Mouse (Mus musculus) adrenal gland, adult 18-20 months (tissue): ENCODE measurements around the gene Aim2. TPM values are rescaled to one million over a fixed set of nuclear protein-coding genes. Genes with fewer than 3 reads are reported as not detected.
A peak's percentile ranks its signal among the peaks of the same experiment; 100 is the strongest.

Experiments
- DNase-seq, 2 experiments: peaks; one replicate each; pipeline ENCODE4 v3.0.0; 2021 to 2022; ENCODE audit warnings: low spot score in 2 of 2
- total RNA-seq, 2 experiments: library from RNA; stranded (reverse); gene quantifications; 1 replicate in 1 of 2; 2 replicates in 1 of 2; pipeline ENCODE4 v1.2.3; 2021

Gene Aim2
- total RNA-seq, 2 experiments from 2014 or later = 1.1 to 2.0 TPM

DNA sequence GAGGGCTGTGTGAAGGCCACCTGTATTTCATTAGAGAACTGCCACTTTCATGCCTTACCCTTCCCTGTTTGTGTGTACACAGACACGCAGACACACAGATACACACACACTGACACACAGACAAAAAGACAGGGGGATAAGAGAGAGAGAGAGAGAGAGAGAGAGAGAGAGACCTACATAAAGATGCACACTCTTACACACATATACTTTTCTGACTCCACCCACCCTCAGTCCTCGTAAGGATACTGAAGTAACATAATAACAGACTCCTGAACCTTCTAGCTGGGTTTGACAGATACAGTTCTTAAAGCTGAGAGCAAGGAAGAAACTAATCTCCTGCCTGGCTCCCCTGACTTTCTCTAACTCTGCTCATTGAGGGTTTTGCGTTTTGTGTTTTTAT is 38.8 kb downstream of the Aim2 start:
- no peak for DNase-seq

DNA sequence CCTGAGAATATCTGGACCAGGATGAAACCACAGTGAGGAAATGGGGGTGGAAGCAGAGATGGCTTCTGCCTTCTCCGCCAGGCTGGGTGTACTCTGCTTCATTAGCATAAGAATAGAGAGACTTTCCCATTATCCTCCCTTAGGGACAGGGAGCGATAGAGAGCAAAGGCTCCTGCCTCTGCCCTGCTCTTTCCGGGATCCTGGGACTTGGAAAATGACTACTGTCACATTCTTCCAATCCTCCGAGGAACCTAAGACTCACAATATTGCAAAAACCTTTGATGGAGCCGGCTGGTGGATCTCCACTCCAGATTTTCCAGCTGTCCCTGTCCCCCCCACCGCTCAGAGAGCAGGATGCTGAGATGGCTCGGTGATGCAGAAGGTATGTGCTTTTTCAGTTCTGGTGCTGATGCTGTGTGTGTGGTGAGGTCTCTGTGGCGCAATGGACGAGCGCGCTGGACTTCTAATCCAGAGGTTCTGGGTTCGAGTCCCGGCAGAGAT is 39.3 kb downstream of the Aim2 start:
- peak in 1 of 2 experiments; percentile 18 for DNase-seq

DNA sequence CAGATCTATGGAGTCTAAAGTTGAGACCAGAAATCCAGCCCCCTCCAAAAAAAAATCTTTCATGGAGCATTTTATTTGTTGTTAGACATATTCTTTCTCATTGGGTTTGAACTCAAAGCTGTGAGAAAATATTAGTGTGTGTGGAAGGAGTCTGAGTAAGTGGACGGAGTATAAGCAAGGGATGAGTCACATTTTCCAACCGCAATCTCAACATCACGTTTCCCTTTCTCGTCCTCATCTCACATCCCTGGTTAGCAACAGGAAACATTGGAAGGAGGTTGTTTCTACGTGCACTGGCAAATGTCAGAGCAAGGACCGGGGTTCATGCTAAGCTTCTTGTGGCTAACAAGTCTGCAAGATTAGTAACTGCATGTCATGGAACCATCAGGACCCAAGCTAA is 41.1 kb downstream of the Aim2 start:
- DNase-seq = no peak

DNA sequence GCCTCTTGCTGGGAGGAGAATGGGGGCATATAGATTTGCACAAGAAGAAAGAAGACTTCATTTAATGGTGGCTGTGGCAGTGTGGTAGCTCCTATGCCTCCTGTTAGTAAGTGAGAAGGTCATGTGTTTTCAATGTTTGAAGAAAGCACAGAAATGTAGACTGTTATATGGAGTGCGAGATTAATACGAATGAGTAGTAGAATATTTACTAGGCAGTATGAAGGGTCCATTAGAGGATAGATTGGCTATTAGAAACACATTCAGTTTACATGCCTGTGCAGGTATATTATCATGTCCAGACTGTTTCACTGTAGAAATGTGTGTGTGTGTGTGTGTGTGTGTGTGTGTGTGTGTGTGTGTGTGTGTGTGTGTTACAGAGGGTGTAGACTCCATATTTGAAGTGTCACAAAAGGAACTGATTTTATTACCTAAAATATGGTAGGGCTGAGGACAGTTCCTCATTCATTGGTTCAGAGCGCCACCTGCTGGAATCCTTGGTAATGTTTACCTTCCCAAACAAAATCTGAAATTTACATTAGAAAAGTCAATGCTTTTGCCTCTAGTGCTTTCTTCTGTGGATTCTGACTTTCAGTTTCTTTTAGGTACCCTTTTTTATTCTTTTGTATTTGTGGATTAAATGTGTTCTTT is 47.8 kb downstream of the Aim2 start:
- DNase-seq = peak; percentile 57 to 72

DNA sequence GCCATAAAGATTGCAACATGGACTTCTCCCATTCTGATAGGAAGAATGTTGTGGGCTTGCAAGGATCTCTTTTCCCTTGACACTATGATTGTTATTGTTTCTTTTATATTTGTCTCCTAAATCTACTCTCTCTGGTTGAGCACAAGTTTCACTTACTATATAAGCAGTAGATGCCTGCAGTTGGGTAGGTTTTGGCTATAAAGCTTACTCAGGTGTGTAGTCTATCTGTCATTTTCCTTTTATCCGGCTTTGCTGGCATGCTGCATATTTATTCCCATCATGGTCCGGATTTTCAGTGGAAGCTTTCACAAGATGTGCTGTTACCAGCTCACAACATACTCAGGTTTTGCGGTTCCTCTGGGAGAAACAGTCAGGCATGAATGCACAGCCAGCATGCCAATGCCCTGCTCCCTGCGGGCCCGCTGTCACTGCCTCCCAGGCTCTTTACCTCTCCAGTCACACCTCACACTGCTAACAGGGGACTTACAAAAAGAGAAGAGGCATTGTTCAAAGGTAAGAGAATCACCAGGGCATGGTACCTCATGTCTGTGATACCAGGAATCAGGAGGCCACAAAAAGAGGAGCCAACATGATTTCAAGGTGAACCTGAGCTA is 54.1 kb downstream of the Aim2 start:
- no peak for DNase-seq

DNA sequence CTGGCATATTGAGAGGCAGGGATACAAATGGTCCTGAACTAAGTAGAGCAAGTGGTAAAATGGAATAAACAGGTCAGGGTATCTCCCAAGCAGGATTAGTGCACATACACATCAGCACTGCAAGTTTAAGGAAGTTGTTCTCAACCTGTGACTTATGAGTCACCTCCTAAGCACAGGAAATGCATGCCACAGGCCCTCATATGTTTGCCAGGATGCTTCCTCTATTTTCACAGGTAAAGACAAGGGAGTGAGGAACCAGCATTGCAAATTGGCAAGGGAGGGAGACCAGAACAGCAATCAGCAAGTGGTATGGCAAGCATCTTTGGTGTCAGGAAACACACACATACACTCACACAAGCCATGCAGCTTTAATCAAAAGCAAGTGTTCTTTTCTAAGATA is 58.4 kb downstream of the Aim2 start:
- DNase-seq = no peak

DNA sequence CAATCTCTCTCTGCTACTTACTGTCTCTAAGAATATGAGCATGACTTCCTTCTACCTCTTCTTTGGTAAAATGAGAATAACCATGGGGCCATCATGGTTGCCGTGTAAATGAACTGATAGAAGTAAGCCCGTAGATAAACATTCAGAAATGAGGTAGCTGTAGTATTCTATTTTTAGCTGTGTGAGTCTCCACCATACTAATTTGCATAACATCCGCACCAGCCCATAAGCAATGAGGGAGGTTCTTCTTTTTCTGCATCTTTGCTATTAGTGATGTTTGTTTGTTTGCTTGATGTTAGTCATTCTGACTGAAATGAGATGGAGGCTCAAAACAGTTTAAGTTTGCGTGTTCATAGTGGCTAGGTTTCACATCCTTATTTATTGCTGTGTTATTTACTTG is 61.2 kb downstream of the Aim2 start:
- no peak for DNase-seq

DNA sequence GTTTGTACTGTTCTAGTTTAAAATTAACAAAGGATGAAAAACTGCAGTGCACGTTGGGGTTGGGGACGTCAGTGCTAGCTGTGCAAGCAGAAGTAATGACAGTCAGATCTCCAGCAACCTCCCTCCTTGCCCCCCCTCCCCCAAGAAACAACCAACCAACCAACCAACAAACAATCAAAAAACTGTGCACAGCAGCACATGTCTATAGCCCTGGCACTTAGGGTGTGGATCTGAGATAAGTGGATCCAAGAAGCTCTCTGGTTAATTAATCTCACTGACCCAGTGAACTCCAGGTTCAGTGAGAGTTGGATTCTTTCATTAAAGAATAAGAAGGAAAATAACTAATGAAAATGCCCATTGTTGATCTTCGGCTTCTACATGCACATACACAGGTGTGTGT is 64.0 kb downstream of the Aim2 start:
- no peak for DNase-seq

DNA sequence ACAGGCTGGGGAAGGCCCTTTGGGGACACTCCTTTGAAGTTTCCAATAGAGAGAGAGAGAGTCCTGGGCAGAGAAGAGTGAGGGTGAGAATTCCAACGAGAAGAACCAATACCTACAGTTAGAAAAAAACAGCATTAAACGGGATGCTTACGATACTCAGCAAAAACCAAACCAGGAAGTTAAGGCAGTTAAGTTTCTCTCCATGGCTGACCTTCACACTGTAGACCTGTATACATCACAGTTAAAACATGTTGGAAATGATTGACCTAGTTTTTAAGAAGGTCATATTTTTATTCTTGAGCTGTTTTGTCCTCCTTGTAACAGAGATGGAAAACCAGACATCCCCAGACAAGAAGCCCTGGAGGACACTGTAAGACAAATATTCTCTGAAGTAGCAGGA is 67.8 kb downstream of the Aim2 start:
- DNase-seq = no peak

DNA sequence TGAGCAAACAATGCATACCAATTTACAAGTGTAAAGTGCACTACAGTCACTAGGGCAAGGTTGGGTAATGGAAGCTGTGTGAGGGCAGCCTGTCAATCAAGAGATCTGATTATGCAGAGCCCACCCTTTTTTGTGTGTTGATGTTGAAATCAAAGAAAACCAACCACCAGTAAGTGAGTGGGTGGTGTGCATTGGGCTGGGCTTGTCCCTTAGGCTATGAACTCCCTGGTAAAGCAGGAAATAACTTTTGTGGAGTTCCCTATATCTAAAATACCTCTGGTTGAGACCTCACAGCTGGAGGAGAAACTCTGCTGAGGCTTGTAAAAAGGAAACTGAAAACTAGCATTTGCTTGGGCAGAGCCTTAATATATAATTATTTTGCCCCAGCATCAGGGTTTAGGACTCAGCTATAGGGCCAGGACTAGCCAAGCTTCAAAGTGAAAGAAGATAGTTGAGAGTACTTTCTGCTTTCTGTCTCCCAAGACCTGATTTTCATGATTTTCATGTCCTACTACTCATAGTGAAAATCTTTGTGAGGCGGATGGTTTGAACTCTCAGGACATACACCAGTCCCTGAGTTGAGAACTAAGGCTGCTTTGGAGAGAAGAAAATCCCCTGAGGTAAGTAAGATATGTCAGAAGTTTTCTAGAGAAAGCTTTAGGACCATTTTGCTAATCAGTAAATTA is 68.4 kb downstream of the Aim2 start:
- DNase-seq = no peak

DNA sequence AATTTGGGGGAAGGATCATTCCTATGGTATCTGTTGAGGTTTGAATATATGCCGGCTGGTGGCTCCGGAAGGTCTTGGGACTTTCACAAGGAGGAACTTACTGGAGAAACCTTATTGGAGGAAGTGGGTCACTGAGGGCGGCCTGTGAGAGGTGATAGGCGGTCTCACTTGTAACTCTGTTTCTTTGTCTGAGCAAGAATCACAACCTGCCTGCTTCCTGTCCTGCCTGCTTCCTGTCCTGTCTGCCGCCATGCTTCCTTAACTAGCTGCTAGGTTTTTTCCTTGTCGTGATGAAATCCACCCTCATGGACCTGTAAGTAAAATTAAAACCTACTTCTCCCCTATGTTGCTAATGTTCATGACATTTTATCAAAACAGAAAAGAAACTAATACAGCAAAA is 69.7 kb downstream of the Aim2 start:
- DNase-seq = no peak

DNA sequence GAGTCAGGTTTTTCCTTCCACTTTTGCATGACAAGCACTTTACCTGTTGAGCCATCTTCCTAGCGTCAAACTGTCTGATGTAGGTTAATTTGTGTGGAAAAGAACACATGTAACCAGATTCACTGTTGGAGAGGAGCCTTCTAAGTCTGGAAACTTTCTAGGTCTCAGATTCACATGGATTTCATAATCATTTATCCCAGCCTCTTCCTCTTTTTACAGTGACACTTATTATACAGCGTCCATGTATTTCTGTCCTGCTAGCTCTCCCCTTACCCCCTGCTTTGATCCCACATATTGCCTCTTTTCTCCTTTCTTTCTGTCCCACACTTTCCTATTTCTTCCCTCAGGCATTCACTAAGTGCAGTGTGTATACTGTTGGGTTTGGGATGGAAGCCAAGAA is 75.7 kb downstream of the Aim2 start:
- no peak for DNase-seq

DNA sequence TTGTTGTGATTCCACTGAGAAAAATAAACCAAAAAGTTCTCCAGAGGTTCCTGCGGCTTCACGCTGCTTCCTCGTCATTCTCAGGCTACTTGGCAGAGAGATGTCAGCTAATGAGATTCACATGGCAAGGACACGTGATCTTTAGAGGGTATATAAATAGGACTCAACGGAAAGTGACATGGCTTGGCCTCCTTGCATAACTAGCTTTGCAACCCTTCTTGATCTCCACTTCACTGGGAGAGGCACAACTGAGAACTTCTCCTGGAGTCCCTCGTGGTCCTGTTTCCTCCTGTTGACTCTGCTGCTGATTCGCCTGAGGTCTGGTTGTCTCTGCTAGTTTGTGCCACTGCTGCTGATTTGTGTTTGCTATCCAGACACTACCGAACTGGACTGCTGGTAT is 76.7 kb downstream of the Aim2 start:
- no peak for DNase-seq

DNA sequence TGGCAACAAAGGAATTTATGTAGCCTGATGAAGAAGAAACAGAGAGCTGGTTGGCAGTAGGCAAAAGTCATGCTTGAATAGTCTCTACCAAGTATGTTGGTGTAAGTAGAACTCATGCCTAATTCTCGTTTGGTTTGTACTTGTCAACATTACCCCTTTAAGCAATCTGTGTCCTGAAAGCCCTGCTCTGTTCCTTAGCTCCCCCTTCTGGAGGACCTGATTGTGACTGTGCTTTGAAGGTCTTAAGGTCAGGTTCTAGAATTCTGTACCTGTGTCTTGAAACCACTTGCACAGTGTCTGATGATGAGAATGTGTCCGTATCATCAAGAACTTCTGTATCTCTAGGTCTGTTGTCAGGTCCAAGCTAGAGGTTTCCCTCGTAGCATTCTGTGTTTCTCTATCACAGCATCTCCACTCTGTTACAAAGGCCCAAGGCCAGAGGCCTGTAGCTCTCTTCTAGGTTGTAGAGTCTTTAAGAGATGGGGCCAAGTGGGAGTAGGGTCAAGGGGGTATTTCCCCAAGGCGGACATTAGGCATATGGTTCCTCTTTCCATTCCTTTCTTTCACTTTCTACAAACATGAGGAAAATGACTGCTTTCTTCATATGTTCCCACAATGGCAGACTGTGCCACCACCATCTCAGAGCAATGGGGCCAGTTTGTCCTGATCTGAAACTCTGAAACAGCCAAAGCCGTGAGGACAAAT is 79.5 kb downstream of the Aim2 start:
- DNase-seq = no peak

DNA sequence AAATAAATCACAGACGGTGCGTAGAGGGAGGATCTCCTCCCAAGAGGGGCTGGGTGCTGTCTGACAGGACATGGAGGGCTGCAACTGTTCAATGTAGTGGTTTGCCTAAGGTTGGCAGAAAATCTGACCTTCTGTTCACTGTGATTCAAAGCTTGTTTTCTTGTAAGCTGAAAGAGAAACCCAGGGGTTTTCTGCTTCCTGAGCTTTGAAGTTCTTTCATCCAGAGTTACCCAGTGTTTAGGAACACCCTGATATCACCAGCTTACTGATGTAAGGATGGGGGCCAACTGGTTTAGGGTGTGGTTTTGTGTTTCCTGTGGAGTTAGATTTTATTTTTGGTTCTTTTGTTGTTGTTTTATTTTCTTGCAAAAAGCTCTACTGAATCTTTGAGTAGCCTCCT is 81.7 kb downstream of the Aim2 start:
- no peak for DNase-seq

DNA sequence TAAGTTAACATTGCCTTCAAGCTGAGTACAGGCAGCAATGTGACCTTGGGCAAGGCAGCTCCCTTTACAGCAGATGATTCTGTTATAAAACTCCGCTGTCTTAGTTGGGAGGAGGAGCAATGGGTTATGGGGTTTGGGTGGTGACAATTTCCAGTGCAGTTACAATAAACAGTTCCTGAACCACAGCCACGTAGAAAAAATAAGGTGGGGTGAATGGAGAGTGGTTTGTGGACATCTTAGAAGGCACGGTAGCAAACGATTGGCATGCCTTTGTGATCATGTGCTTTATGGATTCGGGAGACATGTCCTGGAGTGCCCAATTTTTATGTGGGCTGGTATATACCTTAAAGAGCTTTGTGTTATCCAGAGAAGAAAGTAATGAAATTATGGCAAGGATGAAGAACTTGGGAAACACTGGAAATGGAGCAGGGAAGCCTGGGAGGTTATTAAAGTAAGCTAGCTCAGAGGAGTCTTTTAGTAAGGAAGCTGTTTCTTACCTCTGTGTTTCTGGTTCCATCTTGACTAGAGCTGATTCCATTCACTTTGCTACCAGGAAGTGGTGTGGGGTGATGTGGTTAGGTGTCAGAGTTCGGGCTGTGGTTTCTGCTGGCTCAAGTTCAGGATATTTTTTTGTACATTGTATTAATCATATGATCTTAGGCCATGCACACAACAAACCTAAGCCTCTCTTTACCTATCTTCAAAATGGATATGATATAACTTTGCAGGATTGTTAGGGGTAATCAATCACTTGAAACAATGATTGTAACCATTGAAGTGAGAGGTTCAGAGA is 86.7 kb downstream of the Aim2 start:
- DNase-seq = no peak

DNA sequence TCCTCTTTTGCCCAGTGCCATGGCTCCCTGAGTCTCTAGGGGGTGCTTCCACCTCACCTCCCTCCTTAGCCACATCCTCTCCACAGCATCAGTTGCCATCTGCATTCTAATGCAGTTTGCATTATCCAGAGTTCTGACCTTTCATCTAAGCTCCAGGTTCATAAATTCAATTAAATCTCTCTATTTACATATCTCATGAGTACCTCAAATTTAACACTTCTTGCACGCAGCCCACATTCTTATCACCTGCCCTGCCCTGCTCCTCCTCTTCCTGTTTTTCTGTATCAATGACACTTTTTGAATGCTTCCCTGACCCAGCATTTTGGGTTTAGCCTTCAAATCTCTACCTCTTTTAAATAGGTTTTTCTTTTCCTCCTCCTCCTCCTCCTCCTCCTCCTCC is 90.0 kb downstream of the Aim2 start:
- no peak for DNase-seq

DNA sequence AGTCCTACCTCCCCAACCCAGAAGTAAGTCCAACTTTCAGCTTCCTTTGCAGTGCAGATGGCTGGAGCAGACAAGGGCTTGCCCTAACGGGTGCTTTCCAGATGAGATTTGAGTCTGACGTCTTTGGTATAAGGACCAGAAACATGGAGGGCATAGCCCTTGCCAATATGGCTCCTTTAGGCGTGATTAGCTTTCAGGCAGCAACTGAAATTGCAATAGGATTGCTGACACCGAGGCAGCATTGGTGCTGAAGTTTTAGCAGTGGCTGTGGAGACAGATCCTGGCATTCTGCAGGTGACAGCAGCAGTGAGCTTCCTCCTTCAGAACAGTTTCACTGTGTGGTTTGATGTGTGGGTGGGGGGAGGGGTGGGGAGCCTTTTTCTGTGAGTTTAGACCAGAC is 90.5 kb downstream of the Aim2 start:
- DNase-seq = no peak

DNA sequence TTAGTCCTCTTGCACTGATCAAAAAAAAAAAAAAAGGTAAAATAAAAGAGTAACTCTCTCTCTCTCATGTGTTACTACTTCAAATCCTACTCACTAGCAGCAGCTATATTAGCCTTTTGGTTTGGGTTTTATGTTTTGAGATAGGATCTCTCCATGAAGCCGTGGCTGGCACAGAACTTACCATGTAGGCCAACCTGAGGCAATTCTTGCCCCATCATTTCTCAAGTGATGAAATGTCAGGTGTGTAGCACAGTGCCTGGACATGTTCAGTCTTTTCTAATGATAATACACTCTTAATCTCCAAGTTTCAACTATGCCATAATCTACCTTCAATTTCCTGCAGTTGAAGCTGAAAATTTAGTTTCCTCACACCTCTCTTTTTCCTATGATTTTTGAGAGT is 92.4 kb downstream of the Aim2 start:
- no peak for DNase-seq

DNA sequence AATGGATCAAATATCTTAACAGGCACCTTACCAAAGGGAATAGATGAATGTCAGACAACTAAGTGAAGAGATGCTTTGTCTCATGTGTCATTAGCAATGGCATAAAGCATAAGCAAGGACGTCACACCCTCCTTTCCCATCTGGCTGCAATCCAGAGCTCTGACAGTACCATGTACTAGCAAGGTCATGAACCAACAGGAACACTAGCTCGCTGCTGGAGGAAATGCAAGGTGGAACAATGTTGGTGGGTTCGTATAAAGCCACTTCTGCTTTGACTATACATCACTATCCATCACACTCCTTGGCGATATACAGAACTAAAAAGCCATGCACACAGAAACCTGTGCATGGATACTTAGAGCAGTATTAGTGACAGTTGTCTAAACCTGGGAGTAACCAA is 96.4 kb downstream of the Aim2 start:
- DNase-seq = no peak

DNA sequence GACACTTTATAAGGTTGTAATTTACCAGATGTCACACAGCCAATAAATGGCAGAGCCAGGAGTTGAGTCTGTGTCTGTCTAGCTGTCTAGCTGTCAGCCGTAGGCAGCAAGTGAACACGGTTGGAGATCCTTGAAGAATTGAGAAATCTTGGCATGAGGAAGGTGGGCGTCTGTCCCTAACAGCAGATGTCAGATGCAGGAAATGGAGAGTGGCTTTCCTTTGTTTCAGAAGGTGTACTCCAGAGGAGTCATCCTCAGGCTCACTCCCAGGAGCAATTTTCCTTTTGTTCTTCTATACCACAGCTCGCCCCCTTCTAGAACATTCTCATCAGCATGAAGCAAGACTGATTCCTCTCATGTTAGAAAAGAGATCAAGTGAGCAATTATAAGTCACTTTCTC is 99.9 kb downstream of the Aim2 start:
- no peak for DNase-seq
